Mouse (Mus musculus) hindbrain, embryonic 14.5 days (tissue): Measurements from ENCODE around the gene Kdelc2. TPM values are rescaled to one million over a fixed set of nuclear protein-coding genes. Genes with fewer than 3 reads are reported as not detected.

Experiments
- ATAC-seq: fragments of 200-750 bp; cut with Nextera tagmentation; 2 replicates; pipeline ENCODE4 v1.8.0; 2017; ENCODE audit warnings: moderate number of reproducible peaks, mild to moderate bottlenecking, moderate TSS enrichment, moderate library complexity; ENCODE audit not compliant: low FRiP score
- DNase-seq: peaks from one replicate; pipeline ENCODE4 v3.0.0-alpha.2; 2015; ENCODE audit warnings: low spot score
- H3K27ac ChIP-seq: fragments of 300-500 bp; sonication (generic); 2 replicates; pipeline ENCODE4 v1.5.1; 2014; ENCODE audit warnings: mild to moderate bottlenecking, moderate library complexity
- H3K27me3 ChIP-seq: fragments of 300-500 bp; sonication (generic); 2 replicates; pipeline ENCODE4 v1.6.1; 2014; ENCODE audit warnings: mild to moderate bottlenecking, low read length, mixed read lengths; ENCODE audit not compliant: control insufficient read depth, insufficient read depth
- H3K36me3 ChIP-seq: fragments of 300-500 bp; sonication (generic); replicated peaks from 2 replicates; pipeline ENCODE4 v1.6.1; 2014; ENCODE audit not compliant: control insufficient read depth, insufficient read depth
- H3K4me1 ChIP-seq: fragments of 300-500 bp; sonication (generic); replicated peaks from 2 replicates; pipeline ENCODE4 v1.6.1; 2014; ENCODE audit warnings: antibody characterized with exemption, low read length, mixed read lengths; ENCODE audit not compliant: control insufficient read depth, insufficient read depth
- H3K4me2 ChIP-seq: fragments of 300-500 bp; sonication (generic); replicated peaks from 2 replicates; pipeline ENCODE4 v1.6.1; 2014; ENCODE audit warnings: mild to moderate bottlenecking, moderate library complexity
- H3K4me3 ChIP-seq: fragments of 300-500 bp; sonication (generic); replicated peaks from 2 replicates; pipeline ENCODE4 v1.5.1; 2014; ENCODE audit warnings: mild to moderate bottlenecking, low read length
- H3K9ac ChIP-seq: fragments of 300-500 bp; sonication (generic); 2 replicates; pipeline ENCODE4 v1.6.1; 2014
- H3K9me3 ChIP-seq: fragments of 300-500 bp; sonication (generic); 2 replicates; pipeline ENCODE4 v1.6.1; 2016; ENCODE audit warnings: low read length; ENCODE audit not compliant: control insufficient read depth
- WGBS: fragments of 180-500 bp; shearing (Covaris S2); extraction: QIAGEN DNeasy Blood & Tissue Kit; methylation state at CpG from one replicate; pipeline ENCODE4 v1.1.7; 2014; 5-methylcytosine and 5-hydroxymethylcytosine counted together
- microRNA-seq: library from miRNA; unstranded; fragments of <30 nt; microRNA quantifications from one replicate; pipeline ENCODE4, GENCODE M21; 2016
- polyA plus RNA-seq: library from polyadenylated mRNA; unstranded; fragments of >200 nt; fragmentation: Nextera tagmentation; extraction: Ambion mirVana; gene quantifications from 2 replicates; pipeline ENCODE4 v1.2.1, GENCODE M21; 2014

The Kdelc2 gene
- polyA plus RNA-seq, 1 experiment from 2014 or later, result 7.7 TPM

DNA sequence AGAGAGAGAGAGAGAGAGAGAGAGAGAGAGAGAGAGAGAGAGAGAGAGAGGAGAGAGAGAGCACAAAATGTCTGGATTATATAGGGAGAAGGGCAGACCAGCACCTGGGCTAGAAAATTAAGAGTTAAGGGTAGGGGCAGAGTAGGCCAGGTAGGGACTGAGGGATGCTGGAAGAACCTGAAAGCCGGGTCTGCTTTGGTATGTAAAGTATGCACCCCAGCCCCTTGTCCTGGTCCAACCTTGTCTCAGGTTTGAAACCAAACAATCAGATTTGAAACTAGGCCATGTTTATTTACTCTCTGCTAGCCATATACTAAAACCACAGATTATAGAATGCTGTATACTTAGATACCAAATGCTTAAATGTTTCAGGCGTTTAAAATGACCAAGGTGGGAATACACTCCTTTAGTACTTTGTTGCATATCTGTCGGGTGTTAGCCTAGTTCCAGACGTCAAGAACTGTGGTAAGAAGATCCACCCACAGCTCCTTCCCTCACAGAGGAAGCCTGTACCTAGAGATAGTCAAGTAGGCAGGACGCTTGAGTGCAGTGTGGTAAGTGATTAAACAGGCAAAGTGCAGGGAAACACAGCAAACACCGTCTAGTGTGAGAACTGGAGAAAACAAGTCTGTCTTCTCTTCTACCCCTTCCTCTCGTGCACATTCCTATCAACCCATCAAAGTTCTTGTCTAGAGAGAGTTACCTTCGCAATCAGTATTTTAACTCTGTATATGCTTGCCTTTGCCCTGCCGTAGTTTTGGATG is 38.5 kb downstream of the Kdelc2 start:
- H3K4me3 ChIP-seq, result no peak overlapping the region
- H3K4me1 ChIP-seq, result no peaks in the 10 kb centered on the region
- no peak overlapping the region for H3K27ac ChIP-seq
- ATAC-seq (no peak), DNase-seq (no peak)
- WGBS, result 82% methylated on average over 9 of the region's 9 CpGs
- H3K9me3 ChIP-seq, result no peaks in the 10 kb centered on the region
- no peak overlapping the region for H3K4me2 ChIP-seq
- no peak overlapping the region for H3K9ac ChIP-seq
- no peaks in the 10 kb centered on the region for H3K36me3 ChIP-seq
- H3K27me3 ChIP-seq, result no peaks in the 10 kb centered on the region

DNA sequence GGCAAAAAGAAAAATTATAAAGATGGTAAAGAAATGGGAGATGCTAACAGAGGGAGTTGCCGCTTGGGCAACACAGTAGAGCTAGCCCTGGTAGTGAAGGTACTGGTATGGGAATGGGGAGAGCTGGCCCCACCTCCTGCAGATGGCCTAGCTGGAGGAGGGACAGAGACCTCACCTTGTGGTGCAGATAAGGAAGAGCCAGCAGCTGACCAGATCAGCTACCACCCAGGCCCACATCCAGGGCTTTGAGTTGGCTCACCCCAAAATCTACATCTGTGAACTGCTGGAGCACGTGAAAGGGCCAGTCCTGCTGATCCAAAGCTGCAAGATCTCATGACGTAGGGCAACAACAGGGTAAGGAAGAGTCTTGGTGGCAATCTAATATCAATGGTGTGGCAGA is 42.9 kb downstream of the Kdelc2 start:
- no peak overlapping the region for H3K9ac ChIP-seq
- H3K4me2 ChIP-seq, result no peak overlapping the region
- H3K4me1 ChIP-seq, result no peaks in the 10 kb centered on the region
- H3K36me3 ChIP-seq, result no peaks in the 10 kb centered on the region
- DNase-seq, result no peak
- WGBS, result 92% methylated on average over 3 of the region's 3 CpGs
- H3K4me3 ChIP-seq, result no peak overlapping the region
- ATAC-seq, result no peak
- H3K27ac ChIP-seq, result no peak overlapping the region
- no peaks in the 10 kb centered on the region for H3K9me3 ChIP-seq
- no peaks in the 10 kb centered on the region for H3K27me3 ChIP-seq

DNA sequence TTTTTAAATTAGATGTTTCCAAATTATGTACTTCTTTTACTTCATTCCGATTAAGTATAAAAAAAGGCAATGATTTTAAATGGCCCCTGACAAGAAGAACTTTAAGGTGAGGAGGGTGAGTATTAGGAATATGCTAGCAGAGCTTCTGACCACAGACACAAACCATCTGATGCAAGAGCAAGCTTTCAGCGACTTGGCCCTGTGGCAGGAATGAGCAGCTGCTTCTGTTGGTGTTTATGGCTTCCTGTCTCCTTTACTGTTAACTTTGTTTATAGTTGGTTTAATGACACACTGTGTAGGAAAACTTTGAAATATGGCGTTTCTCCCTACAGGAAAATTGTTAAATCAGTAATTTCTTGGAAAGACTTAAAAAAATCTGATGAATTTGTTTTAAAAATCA is 43.8 kb downstream of the Kdelc2 start:
- Histone ChIP-seq H3K9ac (no peak overlapping the region), H3K4me2 (no peak overlapping the region), H3K4me1 (no peaks in the 10 kb centered on the region), H3K9me3 (no peaks in the 10 kb centered on the region), H3K36me3 (no peaks in the 10 kb centered on the region), H3K27me3 (no peaks in the 10 kb centered on the region), H3K4me3 (no peak overlapping the region), H3K27ac (no peak overlapping the region)
- ATAC-seq (no peak), DNase-seq (no peak)
- 85% methylated on average over 3 of the region's 3 CpGs for WGBS

DNA sequence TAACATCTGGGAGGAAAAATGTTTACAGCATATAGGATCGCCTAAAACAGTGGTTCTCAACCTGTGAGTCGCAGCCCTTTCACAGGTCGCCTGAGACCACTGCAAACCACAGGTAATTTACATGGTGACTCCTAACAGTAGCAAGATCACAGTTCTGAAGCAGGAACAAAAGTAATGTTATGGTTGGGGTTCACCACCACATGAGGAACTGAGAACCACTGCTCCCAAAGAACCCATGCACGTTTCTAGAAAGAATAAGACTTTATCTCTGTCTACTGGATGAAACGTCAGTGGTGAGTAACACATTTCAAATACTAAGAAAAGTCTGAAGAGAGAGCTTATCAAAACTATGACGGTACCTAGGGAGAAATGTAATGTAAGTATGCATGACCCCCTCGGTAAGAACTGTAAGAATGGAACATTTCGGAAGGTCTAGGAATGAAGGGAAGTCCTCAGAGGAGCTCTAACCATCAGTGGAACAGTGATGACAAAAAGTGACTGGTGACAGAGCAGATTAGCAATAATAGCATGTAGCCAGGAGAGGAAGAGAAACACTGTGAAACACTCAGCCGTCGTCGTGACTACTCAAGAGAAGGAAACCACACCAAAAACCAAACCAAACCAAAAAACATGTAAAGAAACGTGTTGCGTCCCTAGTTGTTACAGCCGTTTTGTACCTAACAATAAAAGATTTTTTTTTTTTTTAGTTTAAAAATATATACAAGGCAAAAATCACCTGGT is 52.2 kb downstream of the Kdelc2 start:
- Histone ChIP-seq H3K36me3 (peaks cover 26% of the 10 kb centered on the region), H3K4me3 (no peak overlapping the region), H3K4me2 (no peak overlapping the region), H3K27ac (no peak overlapping the region), H3K27me3 (no peaks in the 10 kb centered on the region), H3K9me3 (no peaks in the 10 kb centered on the region), H3K4me1 (no peaks in the 10 kb centered on the region), H3K9ac (no peak overlapping the region)
- 92% methylated on average over 14 of the region's 14 CpGs for WGBS
- ATAC-seq (no peak), DNase-seq (no peak)

DNA sequence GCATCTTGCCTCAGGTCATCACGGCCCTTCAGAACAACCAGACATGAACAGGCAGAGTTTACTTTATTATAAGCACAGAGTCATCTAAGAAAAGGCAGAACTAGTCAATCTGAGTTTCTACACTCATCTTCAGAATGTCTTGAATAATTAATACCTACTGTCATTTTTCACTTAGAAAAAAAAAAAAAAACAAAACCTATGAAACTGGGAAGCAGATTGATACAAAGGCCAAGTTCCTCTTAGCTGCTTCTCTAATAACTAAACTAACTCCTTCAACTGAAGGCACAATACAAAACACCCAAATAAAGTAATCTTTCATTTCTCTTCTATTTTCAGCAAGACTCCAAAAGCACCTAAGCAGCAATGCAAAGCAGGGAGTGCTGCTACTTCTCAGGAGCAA is 66.8 kb downstream of the Kdelc2 start:
- H3K4me2 ChIP-seq, result no peak overlapping the region
- no peak overlapping the region for H3K27ac ChIP-seq
- H3K9me3 ChIP-seq, result no peaks in the 10 kb centered on the region
- no peak for ATAC-seq
- no peak overlapping the region for H3K9ac ChIP-seq
- H3K4me3 ChIP-seq, result no peak overlapping the region
- no peaks in the 10 kb centered on the region for H3K4me1 ChIP-seq
- 94% methylated on average over 1 of the region's 1 CpGs for WGBS
- DNase-seq, result no peak
- no peaks in the 10 kb centered on the region for H3K27me3 ChIP-seq
- peaks cover 75% of the 10 kb centered on the region for H3K36me3 ChIP-seq

Small RNAs within 50 kb of the gene (microRNA-seq; reads per million reads assigned to microRNA genes)
- gene Mir130c, result not detected

Other genes with a start within 250 kb of the Kdelc2 start
- gene Ddx10, start 136.0 kb upstream of the Kdelc2 start, polyA plus RNA-seq, result 25.1 and 27.6 TPM in 2 replicates
- 0.35 and 0.53 TPM in 2 replicates for gene Exph5, start 82.4 kb upstream of the Kdelc2 start, polyA plus RNA-seq
- 0.31 TPM in 1 of 2 replicates, not detected in the other for gene 4930550C14Rik, start 18.3 kb downstream of the Kdelc2 start, polyA plus RNA-seq
- 10.2 and 12.9 TPM in 2 replicates for gene Atm, start 152.7 kb downstream of the Kdelc2 start, polyA plus RNA-seq
- gene Npat, start 153.0 kb downstream of the Kdelc2 start, polyA plus RNA-seq, result 13.8 and 15.3 TPM in 2 replicates
- 168 and 208 TPM in 2 replicates for gene Acat1, start 226.4 kb downstream of the Kdelc2 start, polyA plus RNA-seq